Mouse (Mus musculus): ENCODE results near the gene Dgkg. TPM values are rescaled to one million over a fixed set of nuclear protein-coding genes. Genes with fewer than 3 reads are reported as not detected.

Dgkg gene
- total and polyA plus RNA-seq, 3 experiments: 0.33 TPM; not detected in 2

DNA sequence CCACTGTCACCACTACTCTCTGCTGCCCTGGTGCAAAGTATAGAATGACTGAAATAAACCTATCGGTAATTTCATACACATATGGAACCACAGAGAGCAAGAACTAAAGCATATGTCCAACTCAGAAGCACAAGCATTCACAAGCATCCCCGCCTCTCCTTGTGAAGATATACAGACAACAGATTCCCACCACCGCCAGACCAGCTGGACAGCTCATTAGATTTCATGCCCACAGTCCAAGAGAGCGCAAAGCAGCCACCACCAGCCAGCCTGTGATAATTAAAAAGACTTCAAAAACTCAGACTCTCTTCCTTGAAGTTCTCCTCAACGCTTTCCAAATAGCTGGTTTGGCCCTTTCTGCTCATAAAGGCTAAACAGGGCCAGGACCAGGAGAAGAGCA, 234.8 kb downstream of the Dgkg start:
- Histone ChIP-seq H3K4me3 (ENCODE audit: low read depth, low read length) (no peak overlapping the region), H3K36me3 (replicated peaks) (peaks cover 62% of the 10 kb centered on the region), H3K27me3 (ENCODE audit: insufficient read depth, low read length) (no peaks in the 10 kb centered on the region), H3K4me1 (ENCODE audit: insufficient read depth, low read depth, low read length) (no peaks in the 10 kb centered on the region), H3K9me3 (replicated peaks) (no peaks in the 10 kb centered on the region)
- TF ChIP-seq POLR2AphosphoS5 (IDR thresholded peaks at IDR 0.05; ENCODE audit: insufficient replicate concordance, low read depth, low read length) (no peak), CTCF (IDR thresholded peaks at IDR 0.05; ENCODE audit: low read depth, low read length) (no peak), TAL1 (conservative IDR thresholded peaks at IDR 0.05; ENCODE audit: low read depth, low read length) (no peak), GATA2 (IDR thresholded peaks at IDR 0.05; ENCODE audit: borderline replicate concordance, low read depth, low read length) (no peak), GATA1 (IDR thresholded peaks at IDR 0.05; ENCODE audit: borderline replicate concordance, low read length) (no peak)
- DNase-seq (ENCODE audit: low spot score): no peak
- no peak for ATAC-seq (ENCODE audit: extremely low read depth, insufficient number of reproducible peaks, low FRiP score, poor library complexity, severe bottlenecking)

Other genes starting within 250 kb of the Dgkg start
- gene Etv5, start 217.5 kb downstream of the Dgkg start, total RNA-seq (2014; fragmentation: Nextera tagmentation): 15.6 and 31.6 TPM in 2 replicates
- gene Etv5, start 217.5 kb downstream of the Dgkg start, total RNA-seq (2017): 15.2 and 18.0 TPM in 2 replicates
- gene Etv5, start 217.5 kb downstream of the Dgkg start, polyA plus RNA-seq (2012): 84.7 and 97.9 TPM in 2 replicates
- gene Crygs, start 154.4 kb upstream of the Dgkg start, total RNA-seq (2014; fragmentation: Nextera tagmentation): not detected in 2 replicates
- 0.16 and 0.17 TPM in 2 replicates for gene Crygs, start 154.4 kb upstream of the Dgkg start, total RNA-seq (2017)
- gene Crygs, start 154.4 kb upstream of the Dgkg start, polyA plus RNA-seq (2012): not detected in 2 replicates
- 31.6 and 38.8 TPM in 2 replicates for gene Tbccd1, start 200.4 kb upstream of the Dgkg start, total RNA-seq (2014; fragmentation: Nextera tagmentation)
- 43.9 and 46.1 TPM in 2 replicates for gene Tbccd1, start 200.4 kb upstream of the Dgkg start, total RNA-seq (2017)
- 1.8 and 2.4 TPM in 2 replicates for gene Tbccd1, start 200.4 kb upstream of the Dgkg start, polyA plus RNA-seq (2012)
- 42.4 and 44.4 TPM in 2 replicates for gene Dnajb11, start 200.6 kb upstream of the Dgkg start, total RNA-seq (2014; fragmentation: Nextera tagmentation)
- 103 and 121 TPM in 2 replicates for gene Dnajb11, start 200.6 kb upstream of the Dgkg start, total RNA-seq (2017)
- gene Dnajb11, start 200.6 kb upstream of the Dgkg start, polyA plus RNA-seq (2012): 24.4 and 25.1 TPM in 2 replicates
- gene Ahsg, start 234.1 kb upstream of the Dgkg start, total RNA-seq (2014; fragmentation: Nextera tagmentation): 2.7 and 4.4 TPM in 2 replicates
- gene Ahsg, start 234.1 kb upstream of the Dgkg start, total RNA-seq (2017): 0.38 and 0.52 TPM in 2 replicates
- 0.11 and 0.15 TPM in 2 replicates for gene Ahsg, start 234.1 kb upstream of the Dgkg start, polyA plus RNA-seq (2012)

Data from G1E (cell line).